Mouse (Mus musculus): ENCODE results near the gene Anapc16. TPM values are rescaled to one million over a fixed set of nuclear protein-coding genes. Genes with fewer than 3 reads are reported as not detected.

The Anapc16 gene
- polyA plus RNA-seq, 1 experiment: 100 TPM

GRCm38 (mm10) chr10:59943421-59943989 lies 59.4 kb downstream of the Anapc16 start:
- Histone ChIP-seq H3K4me1 (ENCODE audit: control insufficient read depth, insufficient read depth, low read length) (peaks cover 8% of the 10 kb centered on the region), H3K4me3 (ENCODE audit: insufficient read depth, low read depth, low read length) (peak overlapping the region; percentile 12; the same call in 1 of the 2 replicates), H3K27me3 (replicated peaks; ENCODE audit: control insufficient read depth, insufficient read depth, low read length) (no peaks in the 10 kb centered on the region), H3K36me3 (ENCODE audit: control insufficient read depth, insufficient read depth, low read length) (no peaks in the 10 kb centered on the region), H3K27ac (ENCODE audit: insufficient read depth, low read depth, low read length) (peak overlapping the region; percentile 47)
- peak; percentile 85 for DNase-seq
- WGBS: 22% methylated on average over 13 of the region's 13 CpGs
- TF ChIP-seq CTCF (conservative IDR thresholded peaks at IDR 0.05; ENCODE audit: insufficient read depth, insufficient read length, low read depth, low read length): no peak
- TF ChIP-seq POLR2A (IDR thresholded peaks at IDR 0.05; ENCODE audit: low read depth, low read length): no peak

- peak; percentile 81 for DNase-seq
- 1% methylated on average over 16 of the region's 16 CpGs for WGBS
Observed at GRCm38 (mm10) chr10:59942847-59943420, 60.0 kb downstream of the Anapc16 start.

GRCm38 (mm10) chr10:59942281-59942846 lies 60.6 kb downstream of the Anapc16 start:
- TF ChIP-seq CTCF (conservative IDR thresholded peaks at IDR 0.05; ENCODE audit: insufficient read depth, insufficient read length, low read depth, low read length): no peak
- TF ChIP-seq POLR2A (IDR thresholded peaks at IDR 0.05; ENCODE audit: low read depth, low read length): no peak
- Histone ChIP-seq H3K27ac (ENCODE audit: insufficient read depth, low read depth, low read length) (peak overlapping the region; percentile 47), H3K4me1 (ENCODE audit: control insufficient read depth, insufficient read depth, low read length) (peaks cover 8% of the 10 kb centered on the region), H3K4me3 (ENCODE audit: insufficient read depth, low read depth, low read length) (peak overlapping the region; percentile 4; the same call in 1 of the 2 replicates), H3K36me3 (ENCODE audit: control insufficient read depth, insufficient read depth, low read length) (no peaks in the 10 kb centered on the region), H3K27me3 (replicated peaks; ENCODE audit: control insufficient read depth, insufficient read depth, low read length) (no peaks in the 10 kb centered on the region)
- no peak for DNase-seq
- WGBS: 39% methylated on average over 21 of the region's 21 CpGs

More at GRCm38 (mm10) chr10:59942847-59943420, 60.0 kb downstream of the Anapc16 start:
- peak overlapping the region; percentile 47 for H3K27ac ChIP-seq (ENCODE audit: insufficient read depth, low read depth, low read length)
- H3K4me1 ChIP-seq (ENCODE audit: control insufficient read depth, insufficient read depth, low read length): peaks cover 8% of the 10 kb centered on the region
- H3K27me3 ChIP-seq (replicated peaks; ENCODE audit: control insufficient read depth, insufficient read depth, low read length): no peaks in the 10 kb centered on the region
- H3K4me3 ChIP-seq (ENCODE audit: insufficient read depth, low read depth, low read length): peak overlapping the region; percentile 4
- TF ChIP-seq CTCF (conservative IDR thresholded peaks at IDR 0.05; ENCODE audit: insufficient read depth, insufficient read length, low read depth, low read length) (no peak), POLR2A (IDR thresholded peaks at IDR 0.05; ENCODE audit: low read depth, low read length) (no peak)
- no peaks in the 10 kb centered on the region for H3K36me3 ChIP-seq (ENCODE audit: control insufficient read depth, insufficient read depth, low read length)

- no peak for DNase-seq
- H3K27ac ChIP-seq (ENCODE audit: insufficient read depth, low read depth, low read length): no peak overlapping the region
- no peaks in the 10 kb centered on the region for H3K27me3 ChIP-seq (replicated peaks; ENCODE audit: control insufficient read depth, insufficient read depth, low read length)
- WGBS: 95% methylated on average over 1 of the region's 1 CpGs
- H3K4me1 ChIP-seq (ENCODE audit: control insufficient read depth, insufficient read depth, low read length): peaks cover 8% of the 10 kb centered on the region
- H3K36me3 ChIP-seq (ENCODE audit: control insufficient read depth, insufficient read depth, low read length): no peaks in the 10 kb centered on the region
- TF ChIP-seq POLR2A (IDR thresholded peaks at IDR 0.05; ENCODE audit: low read depth, low read length) (no peak), CTCF (conservative IDR thresholded peaks at IDR 0.05; ENCODE audit: insufficient read depth, insufficient read length, low read depth, low read length) (no peak)
- H3K4me3 ChIP-seq (ENCODE audit: insufficient read depth, low read depth, low read length): no peak overlapping the region
Observed at GRCm38 (mm10) chr10:59939081-59939480, 63.9 kb downstream of the Anapc16 start.

GRCm38 (mm10) chr10:59938662-59939061 lies 64.3 kb downstream of the Anapc16 start:
- WGBS: 83% methylated on average over 5 of the region's 5 CpGs
- H3K36me3 ChIP-seq (ENCODE audit: control insufficient read depth, insufficient read depth, low read length): no peaks in the 10 kb centered on the region
- peaks cover 8% of the 10 kb centered on the region for H3K4me1 ChIP-seq (ENCODE audit: control insufficient read depth, insufficient read depth, low read length)
- DNase-seq: no peak
- H3K4me3 ChIP-seq (ENCODE audit: insufficient read depth, low read depth, low read length): no peak overlapping the region
- no peak for TF ChIP-seq CTCF (conservative IDR thresholded peaks at IDR 0.05; ENCODE audit: insufficient read depth, insufficient read length, low read depth, low read length)
- no peak for TF ChIP-seq POLR2A (IDR thresholded peaks at IDR 0.05; ENCODE audit: low read depth, low read length)
- H3K27ac ChIP-seq (ENCODE audit: insufficient read depth, low read depth, low read length): no peak overlapping the region
- H3K27me3 ChIP-seq (replicated peaks; ENCODE audit: control insufficient read depth, insufficient read depth, low read length): no peaks in the 10 kb centered on the region

Other genes starting within 250 kb of the Anapc16 start
- 85.8 and 87.3 TPM in 2 replicates for gene Dnajb12, start 123.6 kb downstream of the Anapc16 start, polyA plus RNA-seq (2012; rRNA removed)
- gene Ddit4, start 51.3 kb downstream of the Anapc16 start, polyA plus RNA-seq (2012; rRNA removed): 21.1 and 21.6 TPM in 2 replicates
- gene Ascc1, start 330 bp downstream of the Anapc16 start, polyA plus RNA-seq (2012; rRNA removed): 106 and 132 TPM in 2 replicates
- 1.7 and 2.3 TPM in 2 replicates for gene Spock2, start 103.1 kb upstream of the Anapc16 start, polyA plus RNA-seq (2012; rRNA removed)
- gene Chst3, start 216.1 kb upstream of the Anapc16 start, polyA plus RNA-seq (2012; rRNA removed): 3.6 and 4.3 TPM in 2 replicates